Mouse (Mus musculus) ES-Bruce4 (cell line): ENCODE measurements around the gene Col8a2. TPM values are rescaled to one million over a fixed set of nuclear protein-coding genes. Genes with fewer than 3 reads are reported as not detected.

Source experiments
- H3K27ac ChIP-seq: 2 replicates; pipeline ENCODE4 v1.5.1; 2012; ENCODE audit warnings: low read length, inconsistent platforms; ENCODE audit not compliant: insufficient read depth
- H3K27me3 ChIP-seq: 2 replicates; pipeline ENCODE4 v1.6.1; 2012; ENCODE audit warnings: mild to moderate bottlenecking, low read length, inconsistent platforms; ENCODE audit not compliant: control insufficient read depth, poor library complexity, insufficient read depth, severe bottlenecking
- H3K36me3 ChIP-seq: 2 replicates; pipeline ENCODE4 v1.6.1; 2012; ENCODE audit warnings: inconsistent platforms, mild to moderate bottlenecking, low read length, moderate library complexity; ENCODE audit not compliant: control insufficient read depth, poor library complexity, insufficient read depth, severe bottlenecking
- H3K4me1 ChIP-seq: one replicate; pipeline ENCODE4 v1.8.1; 2011; ENCODE audit warnings: low read length; ENCODE audit not compliant: control insufficient read depth, insufficient read depth
- H3K4me3 ChIP-seq: 2 replicates; pipeline ENCODE4 v1.5.1; 2011; ENCODE audit warnings: low read depth, mild to moderate bottlenecking, low read length
- H3K9ac ChIP-seq: 2 replicates; pipeline ENCODE4 v1.6.1; 2012; ENCODE audit warnings: low read depth, mild to moderate bottlenecking, inconsistent platforms; ENCODE audit not compliant: poor library complexity, severe bottlenecking
- H3K9me3 ChIP-seq: replicated peaks from 2 replicates; pipeline ENCODE4 v1.6.1; 2012; ENCODE audit warnings: mild to moderate bottlenecking, low read length, inconsistent platforms; ENCODE audit not compliant: control insufficient read depth, poor library complexity, insufficient read depth, severe bottlenecking
- CTCF ChIP-seq: IDR thresholded peaks from one replicate; pipeline ENCODE4 v1.8.1; 2011; ENCODE audit warnings: low read depth, low read length
- EP300 ChIP-seq: IDR thresholded peaks from 2 replicates; pipeline ENCODE4 v1.6.1; 2011; ENCODE audit warnings: low read depth, low read length; ENCODE audit not compliant: insufficient read depth
- POLR2A ChIP-seq: IDR thresholded peaks from one replicate; pipeline ENCODE4 v1.8.1; 2011; ENCODE audit warnings: low read length; ENCODE audit not compliant: insufficient read depth
- polyA plus RNA-seq: library from polyadenylated mRNA; stranded (reverse); fragments of >200 nt; gene quantifications from 2 replicates; pipeline ENCODE4 v1.2.4, GENCODE M21; 2011; ENCODE audit warnings: low read depth; ENCODE audit not compliant: missing spikeins, insufficient read depth, insufficient read length

Col8a2 gene
- polyA plus RNA-seq, 1 experiment = 1.0 TPM

- TF ChIP-seq POLR2A = no peak
- H3K9me3 ChIP-seq = no peaks in the 10 kb centered on the region
- H3K27me3 ChIP-seq = no peaks in the 10 kb centered on the region
- H3K27ac ChIP-seq = no peak overlapping the region
- H3K4me1 ChIP-seq = no peaks in the 10 kb centered on the region
- H3K9ac ChIP-seq = no peak overlapping the region
- no peak overlapping the region for H3K4me3 ChIP-seq
- H3K36me3 ChIP-seq = no peaks in the 10 kb centered on the region
Measured at GRCm38 (mm10) chr4:126269292-126269691, 17.3 kb upstream of the Col8a2 start.

GRCm38 (mm10) chr4:126273753-126274152 is 12.8 kb upstream of the Col8a2 start:
- no peaks in the 10 kb centered on the region for H3K9me3 ChIP-seq
- no peaks in the 10 kb centered on the region for H3K36me3 ChIP-seq
- no peak overlapping the region for H3K9ac ChIP-seq
- TF ChIP-seq EP300 = no peak
- peak; percentile 23 for TF ChIP-seq CTCF
- no peak for TF ChIP-seq POLR2A
- H3K27me3 ChIP-seq = no peaks in the 10 kb centered on the region
- no peak overlapping the region for H3K27ac ChIP-seq
- no peaks in the 10 kb centered on the region for H3K4me1 ChIP-seq
- H3K4me3 ChIP-seq = no peak overlapping the region

- Histone ChIP-seq H3K27me3 (no peaks in the 10 kb centered on the region), H3K27ac (no peak overlapping the region), H3K4me3 (no peak overlapping the region), H3K36me3 (no peaks in the 10 kb centered on the region), H3K9ac (no peak overlapping the region), H3K9me3 (no peaks in the 10 kb centered on the region), H3K4me1 (no peaks in the 10 kb centered on the region)
- no peak for TF ChIP-seq CTCF
- TF ChIP-seq POLR2A = no peak
- TF ChIP-seq EP300 = no peak
Measured at GRCm38 (mm10) chr4:126275081-126275480, 11.5 kb upstream of the Col8a2 start.

GRCm38 (mm10) chr4:126275681-126276131 is 10.9 kb upstream of the Col8a2 start:
- no peak overlapping the region for H3K9ac ChIP-seq
- no peaks in the 10 kb centered on the region for H3K4me1 ChIP-seq
- no peaks in the 10 kb centered on the region for H3K36me3 ChIP-seq
- no peak overlapping the region for H3K27ac ChIP-seq
- no peak overlapping the region for H3K4me3 ChIP-seq
- H3K27me3 ChIP-seq = no peaks in the 10 kb centered on the region
- no peaks in the 10 kb centered on the region for H3K9me3 ChIP-seq
- TF ChIP-seq CTCF (no peak), POLR2A (no peak), EP300 (no peak)

- no peaks in the 10 kb centered on the region for H3K27me3 ChIP-seq
- H3K27ac ChIP-seq = no peak overlapping the region; the same call in 1 of the 2 replicates
- no peaks in the 10 kb centered on the region for H3K4me1 ChIP-seq
- H3K4me3 ChIP-seq = peak overlapping the region; percentile 31
- no peaks in the 10 kb centered on the region for H3K36me3 ChIP-seq
- peak overlapping the region; percentile 9; the same call in 1 of the 2 replicates for H3K9ac ChIP-seq
- no peaks in the 10 kb centered on the region for H3K9me3 ChIP-seq
- TF ChIP-seq POLR2A (no peak), CTCF (peak; percentile 86), EP300 (0 out of 2 replicates have a peak, but pooled peaks have one; percentile 39)
Measured at GRCm38 (mm10) chr4:126277906-126278564, 8.6 kb upstream of the Col8a2 start.

- Histone ChIP-seq H3K36me3 (no peaks in the 10 kb centered on the region), H3K4me1 (no peaks in the 10 kb centered on the region), H3K4me3 (peak overlapping the region; percentile 31), H3K9ac (peak overlapping the region; percentile 9; the same call in 1 of the 2 replicates), H3K9me3 (no peaks in the 10 kb centered on the region), H3K27me3 (no peaks in the 10 kb centered on the region), H3K27ac (no peak overlapping the region)
- TF ChIP-seq CTCF (no peak), EP300 (no peak), POLR2A (no peak)
Measured at GRCm38 (mm10) chr4:126278565-126278915, 8.1 kb upstream of the Col8a2 start.
